Mouse (Mus musculus) heart, postnatal 25 days (tissue): Measurements from ENCODE around the gene Prepl. TPM values are rescaled to one million over a fixed set of nuclear protein-coding genes. Genes with fewer than 3 reads are reported as not detected.

Source experiments
- DNase-seq: peaks from one replicate; pipeline ENCODE4 v3.0.0; 2022; ENCODE audit warnings: low spot score
- intact Hi-C: fragments of 180-260 bp; cut with DNase I; formaldehyde crosslinking; loops from one replicate; pipeline ENCODE4 v1.15.1; 2025
- total RNA-seq, 2 experiments: library from RNA; stranded (reverse); gene quantifications; 2 replicates each; pipeline ENCODE4 v1.2.3; 2021

Prepl gene
- total RNA-seq, 2 experiments from 2014 or later, result 147 to 152 TPM

DNA sequence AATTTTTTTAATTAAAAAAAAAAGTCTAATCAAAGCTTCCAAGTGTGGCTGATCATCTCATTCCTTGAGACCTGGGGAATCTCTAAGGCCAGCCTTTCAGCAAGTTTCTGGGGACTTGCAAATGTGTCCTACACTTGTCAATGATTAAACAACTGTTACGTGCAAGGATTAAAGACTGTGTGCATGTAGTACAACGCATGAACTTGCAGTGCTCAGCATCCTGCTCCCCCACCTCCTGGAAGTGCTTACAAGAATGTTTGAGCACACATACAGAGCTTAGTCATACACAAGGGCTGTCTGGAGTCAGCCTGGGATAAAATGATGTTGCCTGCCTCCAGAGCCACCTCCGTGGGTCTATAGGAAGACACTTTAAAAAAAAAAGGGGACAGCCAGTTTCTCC is 62.8 kb downstream of the Prepl start:
- intact Hi-C loops, result no loop called here
- no peak for DNase-seq

- DNase-seq, result no peak
- intact Hi-C loops, result no loop called here
Measured at GRCm38 (mm10) chr17:85026436-85026835, 63.6 kb downstream of the Prepl start.

GRCm38 (mm10) chr17:85025151-85025550 is 64.9 kb downstream of the Prepl start:
- intact Hi-C loops, result no loop called here
- no peak for DNase-seq

DNA sequence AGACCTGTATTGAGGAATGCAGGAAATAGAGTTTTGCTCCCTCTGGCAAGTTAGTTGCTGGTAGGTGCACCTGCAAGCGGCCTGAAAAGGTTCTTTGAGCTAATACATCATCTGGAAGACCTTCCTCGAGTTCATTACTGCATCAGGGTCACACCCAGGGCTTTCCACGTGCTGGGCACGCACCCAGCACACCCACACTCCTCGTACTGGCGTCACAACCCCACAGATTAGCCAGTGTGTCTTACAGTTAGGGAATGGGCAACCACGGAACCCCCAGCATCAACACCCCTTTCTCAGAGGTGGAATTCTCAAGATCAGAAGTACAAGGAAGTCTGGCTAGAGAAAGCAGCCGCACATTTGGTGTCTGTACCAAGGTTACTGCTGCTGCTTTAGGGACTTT is 65.8 kb downstream of the Prepl start:
- no peak for DNase-seq
- intact Hi-C loops, result loop anchor here (5.0 kb wide), 2 partner anchors 67 to 147 kb away; partner anchors contain the start of gene Ppm1b

DNA sequence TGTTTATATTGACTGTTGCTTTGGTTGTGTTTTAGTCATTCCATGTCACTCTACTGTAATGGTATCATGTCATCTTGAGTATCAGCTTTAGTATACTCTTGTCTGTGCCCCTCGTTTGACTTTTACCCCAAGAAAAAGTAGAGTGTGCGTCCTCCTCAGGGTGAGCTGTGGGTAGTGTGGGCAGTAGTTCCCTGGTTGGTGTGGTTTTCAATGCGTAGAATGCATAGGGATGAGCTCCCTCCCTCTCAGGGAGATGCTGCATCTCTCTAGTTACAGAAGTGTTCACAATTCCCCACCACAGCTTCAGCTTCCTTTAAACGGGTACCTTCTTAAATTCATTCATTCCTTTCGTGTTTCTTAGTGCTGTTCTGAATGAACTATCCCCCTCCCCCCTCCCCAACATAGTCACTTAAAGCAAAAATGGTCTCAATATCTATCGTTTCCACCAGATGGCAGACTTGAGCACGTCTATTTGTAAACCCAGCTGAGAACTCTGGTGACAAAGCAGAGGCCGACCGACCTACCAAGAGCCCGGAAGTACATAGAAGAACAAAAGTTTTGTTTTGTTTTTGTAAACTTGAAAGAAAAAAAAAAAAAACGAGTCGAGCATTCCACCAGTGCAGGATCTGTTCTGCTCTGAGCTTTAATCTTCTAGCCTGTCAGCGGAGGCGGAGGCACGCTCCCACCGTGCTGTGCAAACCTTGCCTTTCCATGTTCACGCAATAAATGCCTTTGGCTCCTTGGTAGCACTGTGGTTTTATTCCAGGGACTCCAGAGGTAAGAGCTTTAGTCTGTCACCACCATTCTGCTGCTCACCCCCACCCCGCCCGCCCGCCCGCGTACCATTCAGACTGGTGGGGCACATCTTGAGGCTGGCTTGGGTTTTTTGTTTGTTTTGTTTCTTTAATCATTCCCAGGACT is 66.5 kb downstream of the Prepl start:
- intact Hi-C loops, result loop anchor here (5.0 kb wide), 2 partner anchors 66 to 146 kb away; partner anchors contain the start of gene Ppm1b
- no peak for DNase-seq

- DNase-seq, result no peak
- intact Hi-C loops, result loop anchor here (5.0 kb wide), 2 partner anchors 63 to 143 kb away; partner anchors contain the start of gene Ppm1b
Measured at GRCm38 (mm10) chr17:85020343-85020742, 69.7 kb downstream of the Prepl start.

- no peak for DNase-seq
- intact Hi-C loops, result no loop called here
Measured at GRCm38 (mm10) chr17:85018794-85019193, 71.2 kb downstream of the Prepl start.

GRCm38 (mm10) chr17:85018344-85018743 is 71.7 kb downstream of the Prepl start:
- no peak for DNase-seq
- intact Hi-C loops, result no loop called here

GRCm38 (mm10) chr17:85014632-85015031 is 75.4 kb downstream of the Prepl start:
- intact Hi-C loops, result no loop called here
- DNase-seq, result no peak

GRCm38 (mm10) chr17:85013485-85013884 is 76.6 kb downstream of the Prepl start:
- DNase-seq, result no peak
- intact Hi-C loops, result no loop called here

Other genes starting within 250 kb of the Prepl start
- 100 to 1,000 TPM; 116 to 119 TPM for gene Ppm1b, start 133.5 kb downstream of the Prepl start, total RNA-seq
- not detected for gene Slc3a1, start 61.9 kb downstream of the Prepl start, total RNA-seq
- 1 to 10 TPM; 2.2 to 2.5 TPM for gene Camkmt, start 311 bp upstream of the Prepl start, total RNA-seq